Comparison of ENCODE assay signal across 12 mouse cellular contexts in the genomic region with DNA sequence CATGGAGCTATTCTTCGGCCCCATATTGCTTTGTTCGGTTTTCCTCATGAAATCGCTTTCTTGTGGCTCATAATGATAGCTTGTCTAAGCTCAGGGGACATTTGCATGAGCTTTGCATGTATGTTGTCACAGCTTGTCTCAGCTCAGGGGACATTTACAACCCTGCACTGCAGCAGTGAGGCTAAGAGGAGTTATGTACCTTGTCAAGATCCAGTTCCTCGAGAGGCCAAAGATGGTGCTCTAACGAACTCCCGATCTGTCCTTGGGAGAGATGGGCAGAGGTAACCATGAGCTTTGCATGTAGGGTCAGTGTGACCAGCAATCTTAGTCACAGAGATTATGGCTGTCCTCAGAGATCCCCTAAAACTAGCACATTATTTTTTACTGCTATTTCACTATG. TPM values are rescaled to one million over a fixed set of nuclear protein-coding genes. Genes with fewer than 3 reads are reported as not detected.
DNase-seq lines count a peak whose midpoint lies in the region; ATAC-seq and TF ChIP-seq lines count a peak whose summit lies in the region.
"Had no signal": no experiment of that assay in that cellular context is flagged by ENCODE, and none has a peak within 500 bp of the region (broad histone marks: within the 10 kb centered on the region; RNA-seq: fewer than 3 reads in every experiment).

No protein-coding gene starts in this region.

- ATAC-seq in forebrain, embryonic 11.5 days (replicated peaks; ENCODE audit: low FRiP score) = no peak
- ATAC-seq in forebrain, embryonic 15.5 days (replicated peaks) = no peak
- ATAC-seq in kidney, postnatal 0 days (replicated peaks; ENCODE audit: low FRiP score, low read depth) = no peak
- no peak for ATAC-seq in forebrain, embryonic 13.5 days
- ATAC-seq in midbrain, embryonic 14.5 days (ENCODE audit: low FRiP score, low TSS enrichment) = no peak

- no peak overlapping the region for H3K9ac ChIP-seq in forebrain, embryonic 11.5 days (ENCODE audit: low read length)
- H3K9ac ChIP-seq in forebrain, embryonic 15.5 days (replicated peaks) = no peak overlapping the region
- H3K9ac ChIP-seq in kidney, postnatal 0 days (ENCODE audit: low read depth, low read length) = no peak overlapping the region
- no peak overlapping the region for H3K9ac ChIP-seq in forebrain, embryonic 13.5 days
- 0 out of 2 replicates have a peak overlapping the region, but pooled peaks have one; percentile 2 for H3K9ac ChIP-seq in midbrain, embryonic 14.5 days (replicated peaks; ENCODE audit: low read length)
- H3K9ac ChIP-seq: liver, embryonic 15.5 days had no signal

- WGBS in forebrain, embryonic 11.5 days = 68% methylated on average over 6 of the region's 6 CpGs
- WGBS in forebrain, embryonic 15.5 days = 66% methylated on average over 6 of the region's 6 CpGs
- 69% methylated on average over 6 of the region's 6 CpGs for WGBS in kidney, postnatal 0 days
- WGBS in forebrain, embryonic 13.5 days = 74% methylated on average over 6 of the region's 6 CpGs
- WGBS in midbrain, embryonic 14.5 days = 66% methylated on average over 6 of the region's 6 CpGs

- H3K4me3 ChIP-seq in forebrain, embryonic 11.5 days (ENCODE audit: low read depth, low read length) = no peak overlapping the region
- no peak overlapping the region for H3K4me3 ChIP-seq in forebrain, embryonic 15.5 days
- H3K4me3 ChIP-seq in kidney, postnatal 0 days (replicated peaks; ENCODE audit: low read depth, low read length) = no peak overlapping the region
- no peak overlapping the region for H3K4me3 ChIP-seq in forebrain, embryonic 13.5 days
- H3K4me3 ChIP-seq in midbrain, embryonic 14.5 days (replicated peaks; ENCODE audit: low read depth, low read length) = no peak overlapping the region
- H3K4me3 ChIP-seq: liver, embryonic 15.5 days had no signal

- H3K27ac ChIP-seq in forebrain, embryonic 11.5 days (ENCODE audit: low read depth, low read length) = no peak overlapping the region
- no peak overlapping the region for H3K27ac ChIP-seq in forebrain, embryonic 15.5 days (replicated peaks)
- H3K27ac ChIP-seq in kidney, postnatal 0 days = no peak overlapping the region
- H3K27ac ChIP-seq in forebrain, embryonic 13.5 days = no peak overlapping the region
- no peak overlapping the region for H3K27ac ChIP-seq in midbrain, embryonic 14.5 days (replicated peaks; ENCODE audit: low read depth, low read length)
- H3K27ac ChIP-seq: liver, embryonic 15.5 days had no signal

- no peaks in the 10 kb centered on the region for H3K9me3 ChIP-seq in forebrain, embryonic 11.5 days (ENCODE audit: control insufficient read depth, low read length)
- H3K9me3 ChIP-seq in forebrain, embryonic 15.5 days = no peaks in the 10 kb centered on the region
- no peaks in the 10 kb centered on the region for H3K9me3 ChIP-seq in kidney, postnatal 0 days (replicated peaks; ENCODE audit: low read length)
- no peaks in the 10 kb centered on the region for H3K9me3 ChIP-seq in forebrain, embryonic 13.5 days (replicated peaks)
- H3K9me3 ChIP-seq in midbrain, embryonic 14.5 days (ENCODE audit: control insufficient read depth, low read length) = no peaks in the 10 kb centered on the region
- H3K9me3 ChIP-seq: liver, embryonic 15.5 days had no signal

- H3K4me2 ChIP-seq in forebrain, embryonic 11.5 days (ENCODE audit: low read depth, low read length, severe bottlenecking) = peak overlapping the region; percentile 57; the same call in 1 of the 2 replicates
- H3K4me2 ChIP-seq in forebrain, embryonic 15.5 days (replicated peaks) = no peak overlapping the region
- H3K4me2 ChIP-seq in kidney, postnatal 0 days (ENCODE audit: low read length) = peak overlapping the region; percentile 60
- H3K4me2 ChIP-seq in forebrain, embryonic 13.5 days = peak overlapping the region; percentile 58
- peak overlapping the region; percentile 54; the same call in 1 of the 2 replicates for H3K4me2 ChIP-seq in midbrain, embryonic 14.5 days (ENCODE audit: low read length)

- DNase-seq in forebrain, embryonic 11.5 days (ENCODE audit: low spot score) = no peak
- no peak for DNase-seq in kidney, postnatal 0 days (ENCODE audit: low spot score)
- DNase-seq in kidney, postnatal 36 days = no peak
- no peak for DNase-seq in midbrain, embryonic 14.5 days
- DNase-seq in right cerebral cortex, postnatal 14 days = no peak
- DNase-seq in left cerebral cortex, adult 18-20 months (ENCODE audit: low spot score in 2 of 2) = no peak

- no peaks in the 10 kb centered on the region for H3K36me3 ChIP-seq in forebrain, embryonic 11.5 days (ENCODE audit: control insufficient read depth, insufficient read depth, low read length)
- H3K36me3 ChIP-seq in forebrain, embryonic 15.5 days = no peaks in the 10 kb centered on the region
- no peaks in the 10 kb centered on the region for H3K36me3 ChIP-seq in kidney, postnatal 0 days (ENCODE audit: insufficient read depth, low read length)
- H3K36me3 ChIP-seq in forebrain, embryonic 13.5 days (ENCODE audit: poor library complexity, severe bottlenecking) = no peaks in the 10 kb centered on the region
- no peaks in the 10 kb centered on the region for H3K36me3 ChIP-seq in midbrain, embryonic 14.5 days (ENCODE audit: control insufficient read depth, insufficient read depth, low read length)
- H3K36me3 ChIP-seq: liver, embryonic 15.5 days had no signal

- no peaks in the 10 kb centered on the region for H3K4me1 ChIP-seq in forebrain, embryonic 11.5 days (replicated peaks; ENCODE audit: control insufficient read depth, insufficient read depth, low read length)
- peaks cover 21% of the 10 kb centered on the region for H3K4me1 ChIP-seq in forebrain, embryonic 15.5 days
- H3K4me1 ChIP-seq in kidney, postnatal 0 days (replicated peaks; ENCODE audit: insufficient read depth, low read length) = no peaks in the 10 kb centered on the region; the same call in 1 of the 2 replicates
- H3K4me1 ChIP-seq in forebrain, embryonic 13.5 days = peaks cover 11% of the 10 kb centered on the region; the same call in 1 of the 2 replicates
- peaks cover 3% of the 10 kb centered on the region for H3K4me1 ChIP-seq in midbrain, embryonic 14.5 days (ENCODE audit: control insufficient read depth, insufficient read depth, low read length)

- no peaks in the 10 kb centered on the region for H3K27me3 ChIP-seq in forebrain, embryonic 11.5 days (ENCODE audit: control insufficient read depth, insufficient read depth, low read length)
- H3K27me3 ChIP-seq in forebrain, embryonic 15.5 days = no peaks in the 10 kb centered on the region; the same call in 1 of the 2 replicates
- no peaks in the 10 kb centered on the region for H3K27me3 ChIP-seq in kidney, postnatal 0 days (ENCODE audit: insufficient read depth, low read length)
- 0 out of 2 replicates have a peak, but pooled peaks cover 5% of the 10 kb centered on the region for H3K27me3 ChIP-seq in forebrain, embryonic 13.5 days
- H3K27me3 ChIP-seq in midbrain, embryonic 14.5 days (ENCODE audit: control insufficient read depth, insufficient read depth, low read length) = no peaks in the 10 kb centered on the region

- TF ChIP-seq CTCF in kidney, postnatal 0 days (IDR thresholded peaks at IDR 0.05; ENCODE audit: low read depth) = no peak

RNA-seq across cellular contexts. Expression of gene Il12b, which starts 1.5 kb away (rescaled TPM):
- not detected in 2 replicates for polyA plus RNA-seq in forebrain, embryonic 11.5 days (2014; fragmentation: Nextera tagmentation; extraction: Ambion mirVana)
- not detected in 2 replicates for polyA plus RNA-seq in forebrain, embryonic 15.5 days (2015; fragmentation: Nextera tagmentation; extraction: Ambion mirVana)
- polyA plus RNA-seq in kidney, postnatal 0 days (2015; fragmentation: Nextera tagmentation; extraction: Ambion mirVana) = 0.06 and 0.09 TPM in 2 replicates
- polyA plus RNA-seq in forebrain, embryonic 13.5 days (2015; fragmentation: Nextera tagmentation; extraction: Ambion mirVana) = not detected in 2 replicates
- 0.14 and 0.19 TPM in 2 replicates for polyA plus RNA-seq in midbrain, embryonic 14.5 days (2014; fragmentation: Nextera tagmentation; extraction: Ambion mirVana)
- not detected for total RNA-seq in left cerebral cortex, adult 18-20 months (2021)
- total RNA-seq: gastrocnemius, postnatal 14 days; layer of hippocampus, adult 18-20 months had no signal
- polyA plus RNA-seq: cortical plate, adult 2 months; liver, embryonic 15.5 days had no signal
